Mouse (Mus musculus) hindbrain, embryonic 13.5 days (tissue): ENCODE data around the gene Utp6. TPM values are rescaled to one million over a fixed set of nuclear protein-coding genes. Genes with fewer than 3 reads are reported as not detected.
"Not testable (repeated sequence)": the region's sequence is repeated elsewhere in the genome, so short reads cannot be mapped to it uniquely, and the experiment has no call there.

Experiments
- ATAC-seq: fragments of 200-750 bp; cut with Nextera tagmentation; 2 replicates; pipeline ENCODE4 v1.8.0; 2017; ENCODE audit warnings: moderate TSS enrichment; ENCODE audit not compliant: low FRiP score
- H3K27ac ChIP-seq: fragments of 300-500 bp; sonication (generic); 2 replicates; pipeline ENCODE4 v1.5.1; 2015; ENCODE audit warnings: inconsistent platforms, mild to moderate bottlenecking, moderate library complexity
- H3K27me3 ChIP-seq: fragments of 300-500 bp; sonication (generic); 2 replicates; pipeline ENCODE4 v1.6.1; 2015; ENCODE audit warnings: mild to moderate bottlenecking, inconsistent platforms
- H3K36me3 ChIP-seq: fragments of 300-500 bp; sonication (generic); 2 replicates; pipeline ENCODE4 v1.6.1; 2015; ENCODE audit warnings: mild to moderate bottlenecking, inconsistent platforms
- H3K4me1 ChIP-seq: fragments of 300-500 bp; sonication (generic); replicated peaks from 2 replicates; pipeline ENCODE4 v1.6.1; 2015; ENCODE audit warnings: inconsistent platforms
- H3K4me2 ChIP-seq: fragments of 300-500 bp; sonication (generic); 2 replicates; pipeline ENCODE4 v1.6.1; 2015; ENCODE audit warnings: inconsistent platforms, mild to moderate bottlenecking, moderate library complexity
- H3K4me3 ChIP-seq: fragments of 300-500 bp; sonication (generic); 2 replicates; pipeline ENCODE4 v1.5.1; 2015; ENCODE audit warnings: mild to moderate bottlenecking, inconsistent platforms
- H3K9ac ChIP-seq: fragments of 300-500 bp; sonication (generic); 2 replicates; pipeline ENCODE4 v1.6.1; 2015; ENCODE audit warnings: mild to moderate bottlenecking, inconsistent platforms
- H3K9me3 ChIP-seq: fragments of 300-500 bp; sonication (generic); 2 replicates; pipeline ENCODE4 v1.6.1; 2016; ENCODE audit warnings: inconsistent platforms
- WGBS: fragments of 180-500 bp; shearing (Covaris S2); methylation state at CpG from one replicate; pipeline ENCODE4 v1.1.7; 2015; 5-methylcytosine and 5-hydroxymethylcytosine counted together
- polyA plus RNA-seq: library from polyadenylated mRNA; unstranded; fragments of >200 nt; fragmentation: Nextera tagmentation; extraction: Ambion mirVana; gene quantifications from 2 replicates; pipeline ENCODE4 v1.2.1, GENCODE M21; 2015

The Utp6 gene
- polyA plus RNA-seq, 1 experiment from 2014 or later = 45.2 TPM

- H3K4me3 ChIP-seq = not testable (repeated sequence)
- WGBS = 78% methylated on average over 6 of the region's 6 CpGs
Observed at GRCm38 (mm10) chr11:79976645-79977044, 14.5 kb upstream of the Utp6 start.

DNA sequence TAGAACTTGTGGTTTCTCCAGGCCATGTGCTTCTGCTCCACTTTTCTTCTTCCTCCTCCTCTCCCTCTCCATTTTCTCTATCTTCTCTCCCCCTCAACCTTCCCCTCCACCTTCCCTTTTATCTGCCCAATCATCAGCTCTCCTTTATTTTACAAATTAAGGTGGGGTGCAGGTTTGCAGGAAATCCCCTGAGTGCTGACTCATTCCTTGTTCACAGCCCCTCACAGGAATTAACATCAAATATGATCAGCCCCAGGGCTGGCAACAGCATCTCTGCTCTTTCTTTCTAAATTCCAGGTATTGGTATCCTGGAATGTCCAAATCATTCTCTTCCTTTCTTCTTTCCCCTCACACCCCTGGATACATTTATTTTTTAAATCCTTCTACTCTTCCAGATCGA is 14.0 kb upstream of the Utp6 start:
- Histone ChIP-seq H3K9me3 (no peaks in the 10 kb centered on the region), H3K27me3 (peaks cover 20% of the 10 kb centered on the region), H3K4me2 (no peak overlapping the region), H3K4me1 (peaks cover 15% of the 10 kb centered on the region), H3K36me3 (no peaks in the 10 kb centered on the region), H3K9ac (no peak overlapping the region), H3K27ac (no peak overlapping the region), H3K4me3 (no peak overlapping the region)
- 89% methylated on average over 1 of the region's 1 CpGs for WGBS
- no peak for ATAC-seq

More at GRCm38 (mm10) chr11:79976645-79977044, 14.5 kb upstream of the Utp6 start:
- not testable (repeated sequence) for ATAC-seq, H3K36me3 ChIP-seq, H3K9ac ChIP-seq, H3K9me3 ChIP-seq, H3K4me2 ChIP-seq, H3K27ac ChIP-seq
- Histone ChIP-seq H3K4me1 (peaks cover 15% of the 10 kb centered on the region), H3K27me3 (peaks cover 20% of the 10 kb centered on the region)

- H3K27me3 ChIP-seq = peaks cover 20% of the 10 kb centered on the region
- H3K4me3 ChIP-seq = no peak overlapping the region
- WGBS = 41% methylated on average over 2 of the region's 2 CpGs
- H3K9ac ChIP-seq = no peak overlapping the region
- H3K4me2 ChIP-seq = no peak overlapping the region
- no peak for ATAC-seq
- H3K27ac ChIP-seq = no peak overlapping the region
- H3K9me3 ChIP-seq = no peaks in the 10 kb centered on the region
- H3K4me1 ChIP-seq = peaks cover 15% of the 10 kb centered on the region
- no peaks in the 10 kb centered on the region for H3K36me3 ChIP-seq
Observed at GRCm38 (mm10) chr11:79975377-79975776, 13.2 kb upstream of the Utp6 start.

DNA sequence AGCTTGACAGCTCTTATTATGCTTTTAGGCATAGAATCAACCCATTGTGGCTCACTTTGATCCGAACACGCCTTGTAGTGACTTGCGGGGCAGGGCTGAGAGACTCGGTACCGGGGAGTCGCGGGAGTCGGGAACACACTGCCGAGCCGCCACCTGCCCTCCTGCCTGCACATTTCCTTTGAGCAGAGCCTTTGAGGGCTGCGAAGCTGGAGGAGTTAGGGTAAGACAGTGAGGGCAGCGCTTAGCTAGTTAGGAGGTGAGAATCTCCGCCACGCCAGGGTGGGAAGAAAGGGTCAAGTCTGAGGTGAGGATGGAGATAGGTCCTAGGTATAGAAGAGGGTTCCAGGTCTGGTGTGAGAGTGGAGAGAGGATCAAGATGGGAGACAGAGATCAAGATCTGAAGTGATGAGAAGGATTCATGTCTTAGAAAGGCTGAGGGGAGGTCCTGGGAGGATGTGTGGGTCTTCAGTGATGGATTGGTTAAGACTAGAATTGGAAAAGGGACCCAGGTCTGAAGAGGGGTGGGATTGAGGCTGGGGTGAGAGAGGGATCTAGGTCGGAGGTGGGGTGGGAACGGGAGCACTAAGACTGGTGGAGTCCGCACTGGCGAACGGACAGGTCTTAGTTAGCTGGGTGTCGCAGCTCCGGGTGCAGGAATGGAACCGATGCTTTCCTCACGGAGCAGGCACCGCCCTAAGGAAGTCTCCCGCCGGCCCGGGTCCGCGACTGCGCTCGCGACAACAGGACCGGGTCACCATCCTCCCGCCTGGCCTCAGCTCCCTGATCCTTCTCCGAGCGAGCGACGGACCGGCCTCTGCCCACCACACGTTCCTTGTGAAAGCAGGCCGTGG is 11.7 kb upstream of the Utp6 start:
- WGBS = under 1% methylated on average over 41 of the region's 41 CpGs
- peak; percentile 69; the same call in 1 of the 2 replicates for ATAC-seq
- Histone ChIP-seq H3K9ac (peak overlapping the region; percentile 73), H3K9me3 (no peaks in the 10 kb centered on the region), H3K4me3 (peak overlapping the region; percentile 51), H3K36me3 (no peaks in the 10 kb centered on the region), H3K4me1 (peaks cover 15% of the 10 kb centered on the region), H3K27me3 (peaks cover 20% of the 10 kb centered on the region), H3K27ac (no peak overlapping the region), H3K4me2 (peak overlapping the region; percentile 77)

GRCm38 (mm10) chr11:79973133-79973532 is 10.9 kb upstream of the Utp6 start:
- H3K9me3 ChIP-seq = no peaks in the 10 kb centered on the region
- peak overlapping the region; percentile 51 for H3K4me3 ChIP-seq
- 15% methylated on average over 8 of the region's 8 CpGs for WGBS
- no peak overlapping the region for H3K27ac ChIP-seq
- peaks cover 15% of the 10 kb centered on the region for H3K4me1 ChIP-seq
- ATAC-seq = no peak
- H3K36me3 ChIP-seq = no peaks in the 10 kb centered on the region
- peak overlapping the region; percentile 77 for H3K4me2 ChIP-seq
- no peak overlapping the region for H3K9ac ChIP-seq
- peaks cover 20% of the 10 kb centered on the region for H3K27me3 ChIP-seq

DNA sequence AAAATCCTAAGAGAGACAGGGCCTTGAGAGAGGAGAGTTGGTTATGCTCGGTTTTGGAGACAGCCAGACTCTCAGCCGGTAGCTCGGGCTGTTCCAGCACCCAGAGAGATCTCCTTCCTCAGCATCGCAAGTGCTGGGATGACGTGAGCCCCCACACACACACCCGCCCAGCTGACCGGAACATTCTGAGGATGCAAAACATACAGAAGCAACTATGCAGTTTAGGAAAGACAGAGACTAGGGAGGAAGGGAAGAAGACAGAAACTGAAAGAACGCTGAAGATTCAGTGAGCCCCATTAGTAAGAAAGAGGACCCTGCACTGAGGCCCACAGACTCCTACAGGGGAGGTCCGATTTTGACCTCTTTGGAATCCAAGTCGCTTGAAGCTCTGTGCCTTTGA is 5.6 kb upstream of the Utp6 start:
- H3K9me3 ChIP-seq = no peaks in the 10 kb centered on the region
- H3K27ac ChIP-seq = no peak overlapping the region
- no peak overlapping the region for H3K4me3 ChIP-seq
- WGBS = 82% methylated on average over 10 of the region's 10 CpGs
- H3K4me1 ChIP-seq = 0 out of 2 replicates have a peak, but pooled peaks cover 3% of the 10 kb centered on the region
- H3K4me2 ChIP-seq = no peak overlapping the region
- no peak for ATAC-seq
- H3K36me3 ChIP-seq = no peaks in the 10 kb centered on the region
- H3K27me3 ChIP-seq = peaks cover under 1% of the 10 kb centered on the region; the same call in 1 of the 2 replicates
- H3K9ac ChIP-seq = no peak overlapping the region

GRCm38 (mm10) chr11:79965896-79966295 is 3.7 kb upstream of the Utp6 start:
- no peak overlapping the region for H3K4me2 ChIP-seq
- 68% methylated on average over 8 of the region's 8 CpGs for WGBS
- no peak overlapping the region for H3K27ac ChIP-seq
- no peak overlapping the region for H3K4me3 ChIP-seq
- no peak for ATAC-seq
- H3K36me3 ChIP-seq = no peaks in the 10 kb centered on the region
- peaks cover 11% of the 10 kb centered on the region for H3K4me1 ChIP-seq
- no peak overlapping the region for H3K9ac ChIP-seq
- no peaks in the 10 kb centered on the region for H3K27me3 ChIP-seq
- H3K9me3 ChIP-seq = no peaks in the 10 kb centered on the region

GRCm38 (mm10) chr11:79963212-79963974 is 1.2 kb upstream of the Utp6 start:
- Histone ChIP-seq H3K9ac (no peak overlapping the region), H3K4me1 (peaks cover 11% of the 10 kb centered on the region), H3K4me2 (peak overlapping the region; percentile 75; the same call in 1 of the 2 replicates), H3K4me3 (peak overlapping the region; percentile 65; the same call in 1 of the 2 replicates), H3K36me3 (peaks cover 14% of the 10 kb centered on the region), H3K9me3 (no peaks in the 10 kb centered on the region), H3K27me3 (no peaks in the 10 kb centered on the region), H3K27ac (no peak overlapping the region)
- no peak for ATAC-seq
- WGBS = 65% methylated on average over 8 of the region's 8 CpGs

- whole genome bisulfite sequencing = 4% methylated on average over 9 of the region's 9 CpGs
- ATAC-seq = peak; percentile 43; the same call in 1 of the 2 replicates
- H3K4me3 ChIP-seq = peak overlapping the region; percentile 65
Observed at GRCm38 (mm10) chr11:79962877-79963183, 640 bp upstream of the Utp6 start.

DNA sequence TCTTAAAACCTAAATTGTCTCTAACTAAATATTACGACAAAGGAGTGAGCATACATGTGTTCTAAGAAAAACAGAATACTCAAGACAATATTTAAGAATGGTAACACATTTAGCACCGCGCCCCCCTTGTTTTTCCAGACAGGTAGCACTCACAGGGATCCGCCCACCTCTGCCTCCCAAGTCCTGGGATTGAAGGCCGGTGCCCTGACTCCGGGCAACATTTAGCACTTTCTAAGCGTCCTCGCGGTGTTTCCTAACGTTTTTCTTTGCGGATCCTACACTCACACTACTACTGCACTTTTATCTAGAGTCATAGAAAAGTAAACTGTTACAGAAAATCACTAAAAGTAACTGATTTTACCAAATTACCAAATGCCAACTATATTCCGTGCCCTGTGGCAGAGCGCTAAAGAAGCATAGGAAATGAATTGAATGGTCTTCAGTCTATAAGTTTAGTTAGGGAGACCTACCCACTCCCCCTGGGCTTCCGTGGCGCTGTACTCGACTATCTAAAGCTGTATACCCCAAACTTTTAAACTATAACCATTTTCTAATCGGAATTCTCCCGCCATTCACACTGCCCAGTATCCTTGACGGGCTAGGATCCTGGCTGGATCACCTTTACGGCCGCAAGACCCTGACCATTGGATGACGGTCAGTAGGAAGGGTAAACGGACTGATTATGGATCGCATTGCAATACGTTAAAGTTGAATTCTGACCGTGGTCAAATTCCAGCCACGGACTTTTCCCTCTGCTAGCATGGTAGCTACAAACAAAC is 655 bp downstream of the Utp6 start:
- Histone ChIP-seq H3K4me2 (peak overlapping the region; percentile 75), H3K9me3 (no peaks in the 10 kb centered on the region), H3K4me1 (peaks cover 11% of the 10 kb centered on the region), H3K27ac (peak overlapping the region; percentile 46; the same call in 1 of the 2 replicates), H3K4me3 (peak overlapping the region; percentile 65), H3K9ac (peak overlapping the region; percentile 73), H3K27me3 (no peaks in the 10 kb centered on the region), H3K36me3 (peaks cover 32% of the 10 kb centered on the region)
- WGBS = 6% methylated on average over 27 of the region's 27 CpGs
- ATAC-seq = 0 out of 2 replicates have a peak, but pooled peaks have one; percentile 11

More at GRCm38 (mm10) chr11:79962877-79963183, 640 bp upstream of the Utp6 start:
- H3K4me1 ChIP-seq = peaks cover 11% of the 10 kb centered on the region
- H3K36me3 ChIP-seq = peaks cover 20% of the 10 kb centered on the region
- H3K4me2 ChIP-seq = peak overlapping the region; percentile 75
- peak overlapping the region; percentile 72 for H3K9ac ChIP-seq
- H3K27ac ChIP-seq = no peak overlapping the region; the same call in 1 of the 2 replicates
- no peaks in the 10 kb centered on the region for H3K27me3 ChIP-seq
- H3K9me3 ChIP-seq = no peaks in the 10 kb centered on the region

DNA sequence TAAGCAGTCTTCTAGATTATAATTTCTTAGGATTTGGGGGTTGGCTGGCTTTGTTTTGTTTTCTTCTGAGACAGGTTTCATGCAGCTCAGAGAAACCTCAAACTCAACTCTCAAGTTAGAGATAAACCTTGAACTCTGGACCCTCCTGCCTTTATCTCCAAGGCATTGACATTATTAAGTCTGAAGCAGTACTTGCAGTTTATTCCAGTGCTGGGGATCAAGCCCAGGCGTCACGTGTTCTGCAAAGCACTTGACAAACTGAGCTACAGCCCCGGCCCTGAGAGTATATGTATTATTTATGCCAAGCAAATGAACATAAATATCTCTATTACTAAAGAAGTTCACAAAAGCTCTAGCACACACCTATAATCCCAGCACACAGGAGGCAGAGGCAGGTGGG is 14.9 kb downstream of the Utp6 start:
- Histone ChIP-seq H3K9me3 (no peaks in the 10 kb centered on the region), H3K36me3 (peaks cover 87% of the 10 kb centered on the region), H3K27me3 (no peaks in the 10 kb centered on the region), H3K4me1 (no peaks in the 10 kb centered on the region), H3K27ac (no peak overlapping the region), H3K4me2 (no peak overlapping the region), H3K4me3 (no peak overlapping the region), H3K9ac (no peak overlapping the region)
- WGBS = 99% methylated on average over 3 of the region's 3 CpGs
- no peak for ATAC-seq

GRCm38 (mm10) chr11:79943601-79944000 is 18.6 kb downstream of the Utp6 start:
- Histone ChIP-seq H3K4me2 (no peak overlapping the region), H3K36me3 (peaks cover 89% of the 10 kb centered on the region), H3K27ac (no peak overlapping the region), H3K27me3 (no peaks in the 10 kb centered on the region), H3K9me3 (no peaks in the 10 kb centered on the region), H3K9ac (no peak overlapping the region), H3K4me3 (no peak overlapping the region), H3K4me1 (no peaks in the 10 kb centered on the region)
- ATAC-seq = no peak
- 93% methylated on average over 7 of the region's 7 CpGs for WGBS
